Mouse (Mus musculus): ENCODE results near the gene Dmrt1. TPM values are rescaled to one million over a fixed set of nuclear protein-coding genes. Genes with fewer than 3 reads are reported as not detected.

The Dmrt1 gene
- polyA plus RNA-seq, 1 experiment from 2014 or later = not detected

DNA sequence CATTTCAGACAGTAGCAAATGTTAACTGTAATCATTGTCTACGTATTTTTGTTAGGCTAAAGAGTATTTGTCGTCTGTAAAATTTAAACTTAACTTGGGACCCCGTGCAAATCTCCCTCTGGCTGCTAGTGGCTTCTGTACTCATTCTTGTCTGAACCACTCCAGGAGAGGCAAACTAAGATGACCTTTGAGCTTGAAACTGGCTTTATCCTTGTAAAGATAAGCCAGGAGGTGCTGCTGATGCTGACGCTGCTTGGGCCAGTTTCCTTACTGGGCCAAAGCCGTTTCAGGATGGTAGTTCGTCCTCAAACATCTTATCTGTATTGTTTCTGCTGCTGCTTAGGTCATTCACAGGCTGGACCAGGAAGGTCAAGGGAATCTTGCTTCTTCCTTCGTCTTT is 64.4 kb downstream of the Dmrt1 start:
- Histone ChIP-seq H3K27ac (ENCODE audit: poor library complexity, severe bottlenecking) (no peak overlapping the region), H3K36me3 (no peaks in the 10 kb centered on the region), H3K9ac (no peak overlapping the region), H3K4me1 (replicated peaks) (peaks cover 19% of the 10 kb centered on the region), H3K4me2 (no peak overlapping the region), H3K9me3 (replicated peaks) (no peaks in the 10 kb centered on the region), H3K27me3 (replicated peaks) (peaks cover 38% of the 10 kb centered on the region), H3K4me3 (no peak overlapping the region)
- 44% methylated on average over 7 of the region's 7 CpGs for WGBS
- no peak for ATAC-seq (ENCODE audit: insufficient number of reproducible peaks, low FRiP score)

DNA sequence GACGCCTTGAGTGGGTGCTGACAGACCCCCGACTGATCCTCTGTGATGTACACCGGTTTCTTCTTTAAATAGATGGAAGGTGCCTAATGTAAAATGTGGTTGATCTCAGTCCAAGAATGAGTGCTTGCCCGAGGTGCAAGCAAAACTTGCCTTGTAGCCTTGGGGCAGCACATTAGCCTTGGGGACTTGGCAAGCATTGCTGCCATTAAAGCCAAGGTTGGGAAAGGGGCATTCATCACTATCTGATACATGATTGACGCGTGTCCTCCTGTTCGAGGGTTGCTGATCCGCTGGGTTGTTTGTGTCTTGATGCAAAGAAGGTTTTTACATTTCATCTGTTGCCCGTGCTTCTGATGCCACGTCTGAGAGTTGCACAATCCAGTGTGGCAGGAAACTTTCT is 69.0 kb downstream of the Dmrt1 start:
- H3K4me2 ChIP-seq = peak overlapping the region; percentile 67
- H3K27ac ChIP-seq (ENCODE audit: poor library complexity, severe bottlenecking) = no peak overlapping the region
- no peak for ATAC-seq (ENCODE audit: insufficient number of reproducible peaks, low FRiP score)
- H3K36me3 ChIP-seq = no peaks in the 10 kb centered on the region
- no peak overlapping the region for H3K9ac ChIP-seq
- no peaks in the 10 kb centered on the region for H3K9me3 ChIP-seq (replicated peaks)
- H3K4me3 ChIP-seq = no peak overlapping the region; the same call in 1 of the 2 replicates
- H3K27me3 ChIP-seq (replicated peaks) = peaks cover 19% of the 10 kb centered on the region; the same call in 1 of the 2 replicates
- peaks cover 30% of the 10 kb centered on the region for H3K4me1 ChIP-seq (replicated peaks)
- WGBS = 15% methylated on average over 10 of the region's 10 CpGs

DNA sequence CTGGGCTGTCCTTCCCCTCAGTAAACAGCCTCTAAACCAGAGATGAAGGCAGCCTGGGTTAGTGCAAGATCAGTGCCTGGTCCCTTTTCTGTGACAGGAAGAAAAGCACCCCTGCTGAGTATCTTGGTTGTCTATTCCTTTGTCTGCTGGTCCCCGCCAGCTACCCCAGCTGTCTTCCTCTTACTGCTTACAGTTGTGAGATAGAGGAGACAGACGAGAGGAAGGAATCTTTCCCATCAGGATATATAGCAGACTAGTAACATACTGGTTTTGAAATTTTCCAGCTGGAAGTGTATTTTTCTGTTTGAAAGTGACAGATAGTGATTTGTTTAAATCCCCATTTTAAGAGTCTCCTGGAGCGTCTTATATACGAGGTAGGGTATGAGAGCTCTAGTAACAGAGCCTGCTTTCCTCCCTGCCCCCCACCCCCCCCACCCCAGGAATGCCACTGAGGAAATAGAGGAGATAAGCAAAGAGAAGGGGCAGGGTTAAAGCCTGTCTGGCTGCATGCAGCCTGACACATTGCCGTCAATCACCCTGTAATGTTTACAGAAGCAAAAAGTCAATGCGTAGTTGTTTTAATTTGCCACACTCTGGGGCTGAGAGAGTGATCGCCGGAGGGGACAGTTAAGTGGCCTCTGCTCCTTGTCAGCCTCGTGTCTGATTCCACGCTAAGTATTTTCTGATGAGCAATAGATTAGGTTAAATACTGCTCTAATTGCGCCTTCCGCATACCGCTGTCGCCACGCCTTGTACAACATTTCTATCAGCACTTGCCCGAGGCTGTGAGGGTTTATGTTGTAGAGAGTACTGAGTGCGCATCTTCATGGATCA is 69.8 kb downstream of the Dmrt1 start:
- WGBS = 3% methylated on average over 17 of the region's 17 CpGs
- Histone ChIP-seq H3K9me3 (replicated peaks) (no peaks in the 10 kb centered on the region), H3K36me3 (no peaks in the 10 kb centered on the region), H3K27me3 (replicated peaks) (peaks cover 17% of the 10 kb centered on the region; the same call in 1 of the 2 replicates), H3K4me3 (peak overlapping the region; percentile 36), H3K9ac (no peak overlapping the region), H3K4me2 (peak overlapping the region; percentile 67), H3K27ac (ENCODE audit: poor library complexity, severe bottlenecking) (no peak overlapping the region), H3K4me1 (replicated peaks) (peaks cover 27% of the 10 kb centered on the region)
- peak; percentile 83 for ATAC-seq (ENCODE audit: insufficient number of reproducible peaks, low FRiP score)

DNA sequence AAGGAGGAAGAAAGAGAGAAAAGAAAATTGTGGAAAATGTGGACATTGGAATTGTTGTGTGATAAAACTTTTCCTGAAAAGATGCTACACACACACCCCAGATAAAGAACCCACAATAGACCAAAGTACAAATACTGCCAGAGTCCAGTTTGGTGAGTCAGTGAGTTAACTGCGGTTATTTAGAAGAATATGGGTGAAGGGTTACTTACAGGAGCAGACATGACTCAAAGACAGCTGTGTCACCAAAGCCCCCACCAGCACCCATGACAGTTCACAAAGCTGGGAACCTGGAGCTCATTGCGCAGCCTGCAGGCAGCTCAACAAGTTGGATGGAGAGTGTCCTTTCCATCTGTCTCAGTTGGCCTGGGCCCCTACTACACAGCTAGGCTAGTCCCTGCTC is 72.9 kb downstream of the Dmrt1 start:
- ATAC-seq (ENCODE audit: insufficient number of reproducible peaks, low FRiP score) = no peak
- H3K27ac ChIP-seq (ENCODE audit: poor library complexity, severe bottlenecking) = no peak overlapping the region
- H3K9ac ChIP-seq = no peak overlapping the region
- 0 out of 2 replicates have a peak, but pooled peaks cover 11% of the 10 kb centered on the region for H3K27me3 ChIP-seq (replicated peaks)
- H3K9me3 ChIP-seq (replicated peaks) = no peaks in the 10 kb centered on the region
- WGBS = 82% methylated on average over 2 of the region's 2 CpGs
- H3K4me1 ChIP-seq (replicated peaks) = peaks cover 25% of the 10 kb centered on the region
- no peak overlapping the region for H3K4me2 ChIP-seq
- H3K36me3 ChIP-seq = no peaks in the 10 kb centered on the region
- no peak overlapping the region for H3K4me3 ChIP-seq

DNA sequence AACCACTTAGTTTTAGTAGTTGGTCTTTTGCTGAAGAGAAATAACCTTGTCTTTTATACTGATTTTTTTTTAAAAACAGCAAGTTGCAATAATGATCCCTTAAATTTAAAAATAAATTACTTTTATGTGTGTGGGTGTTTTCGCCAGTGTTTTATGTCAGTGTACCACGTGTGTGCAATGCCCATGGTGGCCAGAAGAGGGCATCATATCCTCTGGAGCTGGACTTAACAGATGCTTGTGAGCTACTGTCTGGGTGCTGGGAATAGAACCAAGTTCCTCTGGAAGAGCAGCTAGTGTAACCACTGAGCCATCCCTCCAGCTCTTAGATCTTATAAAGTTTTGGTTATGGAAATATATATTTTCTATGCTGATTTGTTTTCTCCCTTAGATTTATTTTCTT is 74.0 kb downstream of the Dmrt1 start:
- no peaks in the 10 kb centered on the region for H3K9me3 ChIP-seq (replicated peaks)
- ATAC-seq (ENCODE audit: insufficient number of reproducible peaks, low FRiP score) = no peak
- H3K4me2 ChIP-seq = no peak overlapping the region
- H3K4me3 ChIP-seq = no peak overlapping the region
- H3K9ac ChIP-seq = no peak overlapping the region
- no peak overlapping the region for H3K27ac ChIP-seq (ENCODE audit: poor library complexity, severe bottlenecking)
- peaks cover 14% of the 10 kb centered on the region for H3K4me1 ChIP-seq (replicated peaks)
- 0 out of 2 replicates have a peak, but pooled peaks cover 8% of the 10 kb centered on the region for H3K27me3 ChIP-seq (replicated peaks)
- H3K36me3 ChIP-seq = no peaks in the 10 kb centered on the region
- WGBS = 88% methylated on average over 2 of the region's 2 CpGs

DNA sequence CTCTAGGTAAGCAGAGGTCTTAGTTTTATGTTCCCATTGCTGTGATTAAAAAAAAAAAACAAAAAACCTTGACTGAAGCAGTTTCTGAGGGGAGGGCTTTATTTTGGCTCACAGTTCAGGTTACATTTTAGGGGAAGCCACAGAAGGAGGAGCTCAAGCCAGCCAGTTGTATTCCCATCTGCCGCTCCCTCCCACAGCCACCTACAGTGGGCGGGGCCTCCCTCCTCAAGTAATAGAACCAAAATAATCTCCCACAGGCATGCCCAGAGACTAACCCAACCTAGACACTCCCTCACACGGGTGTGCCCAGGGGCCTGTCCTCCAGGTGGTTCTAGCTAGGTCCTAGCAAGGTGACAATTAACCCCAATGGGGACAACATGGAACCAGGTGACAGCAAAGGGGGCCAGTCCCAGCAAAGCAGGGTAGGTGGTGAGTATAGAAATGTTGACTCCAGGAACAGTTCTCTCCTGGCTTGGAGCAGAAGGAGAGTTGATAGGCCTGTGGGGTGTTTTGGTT is 92.4 kb downstream of the Dmrt1 start:
- ATAC-seq (ENCODE audit: insufficient number of reproducible peaks, low FRiP score) = no peak
- 65% methylated on average over 3 of the region's 3 CpGs for WGBS
- Histone ChIP-seq H3K36me3 (no peaks in the 10 kb centered on the region), H3K27ac (ENCODE audit: poor library complexity, severe bottlenecking) (no peak overlapping the region), H3K4me1 (replicated peaks) (no peaks in the 10 kb centered on the region), H3K4me3 (no peak overlapping the region), H3K4me2 (no peak overlapping the region), H3K9ac (no peak overlapping the region), H3K27me3 (replicated peaks) (peaks cover 79% of the 10 kb centered on the region), H3K9me3 (replicated peaks) (no peaks in the 10 kb centered on the region)

DNA sequence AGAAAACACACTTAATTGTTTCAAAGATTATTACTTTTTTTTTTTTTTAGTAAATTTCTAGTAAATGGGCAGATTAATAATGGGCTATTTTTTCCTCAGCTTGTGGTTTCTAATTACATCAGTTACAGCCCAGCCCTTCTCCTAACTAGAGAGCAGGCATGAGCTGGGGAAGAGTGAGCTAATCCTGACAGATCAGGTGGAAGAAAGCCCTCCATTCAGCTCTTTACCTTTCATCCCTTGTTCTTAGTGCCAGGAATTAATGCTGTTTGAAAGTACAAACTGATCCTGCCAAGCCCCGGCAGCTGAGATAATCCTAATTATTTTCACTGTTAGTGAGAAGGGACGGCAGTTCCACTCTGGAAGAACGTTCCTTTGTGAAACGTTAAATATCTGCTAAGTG is 93.2 kb downstream of the Dmrt1 start:
- H3K27me3 ChIP-seq (replicated peaks) = peaks cover 80% of the 10 kb centered on the region
- ATAC-seq (ENCODE audit: insufficient number of reproducible peaks, low FRiP score) = no peak
- no peak overlapping the region for H3K27ac ChIP-seq (ENCODE audit: poor library complexity, severe bottlenecking)
- no peak overlapping the region for H3K4me2 ChIP-seq
- no peak overlapping the region for H3K9ac ChIP-seq
- peaks cover 4% of the 10 kb centered on the region; the same call in 1 of the 2 replicates for H3K4me1 ChIP-seq (replicated peaks)
- H3K9me3 ChIP-seq (replicated peaks) = no peaks in the 10 kb centered on the region
- H3K36me3 ChIP-seq = no peaks in the 10 kb centered on the region
- 17% methylated on average over 4 of the region's 4 CpGs for WGBS
- H3K4me3 ChIP-seq = no peak overlapping the region

DNA sequence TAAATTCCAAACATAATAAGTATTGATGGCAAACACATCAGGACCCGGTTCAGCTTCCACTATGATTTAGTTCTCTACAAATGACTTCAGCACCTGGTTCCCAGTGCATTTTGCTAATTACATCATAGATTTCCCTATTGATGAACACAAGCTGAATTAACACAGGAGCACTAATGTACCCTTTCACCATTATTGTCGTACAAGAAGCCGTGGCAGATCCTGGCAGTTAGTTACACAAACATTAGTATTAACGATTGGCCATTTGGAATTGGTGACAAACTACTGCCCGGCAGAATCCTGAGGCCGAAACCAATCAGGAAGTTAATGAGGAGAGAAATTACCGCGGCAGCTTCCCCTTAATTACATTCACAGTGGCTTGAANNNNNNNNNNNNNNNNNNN is 96.5 kb downstream of the Dmrt1 start:
- Histone ChIP-seq H3K9me3 (replicated peaks) (no peaks in the 10 kb centered on the region), H3K4me3 (no peak overlapping the region), H3K36me3 (no peaks in the 10 kb centered on the region), H3K27me3 (replicated peaks) (peaks cover 85% of the 10 kb centered on the region), H3K4me1 (replicated peaks) (peaks cover 17% of the 10 kb centered on the region), H3K27ac (ENCODE audit: poor library complexity, severe bottlenecking) (no peak overlapping the region), H3K4me2 (no peak overlapping the region), H3K9ac (no peak overlapping the region)
- ATAC-seq (ENCODE audit: insufficient number of reproducible peaks, low FRiP score) = no peak
- 19% methylated on average over 8 of the region's 8 CpGs for WGBS

DNA sequence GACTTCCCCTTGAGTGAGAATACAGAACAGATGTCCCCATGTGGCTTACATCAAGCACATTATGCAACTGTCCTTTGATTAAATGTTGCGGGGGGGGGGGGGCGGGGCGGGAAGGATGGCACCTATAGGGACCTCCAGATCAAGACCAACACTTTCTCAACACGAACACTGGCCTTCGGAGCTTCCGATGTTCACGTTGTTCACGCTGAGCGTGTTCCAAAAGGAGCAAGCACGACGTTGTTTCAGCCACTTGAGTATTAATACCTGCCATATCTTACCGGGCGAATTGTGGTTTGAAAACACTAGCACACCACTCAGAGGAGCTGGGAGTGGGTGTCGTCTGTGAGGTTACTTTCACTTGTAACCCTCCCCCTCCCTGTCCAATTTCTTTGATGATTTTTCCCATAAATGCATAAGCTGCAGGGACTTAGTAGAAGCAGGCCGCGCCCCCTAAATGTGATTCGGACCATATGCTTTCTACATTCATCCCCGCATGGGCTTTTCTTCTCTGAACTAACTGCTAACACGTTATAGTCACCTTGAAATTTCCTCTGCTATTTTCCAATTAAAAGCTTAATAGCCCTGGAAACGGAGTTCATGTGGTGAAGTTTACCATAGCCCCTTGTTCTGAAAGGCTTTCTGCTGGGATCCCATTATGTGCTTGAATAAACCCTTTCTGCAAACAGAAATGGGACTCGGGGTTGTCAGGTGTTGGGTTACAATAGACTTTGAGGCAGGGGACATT is 102.2 kb downstream of the Dmrt1 start:
- 2% methylated on average over 21 of the region's 21 CpGs for WGBS
- ATAC-seq (ENCODE audit: insufficient number of reproducible peaks, low FRiP score) = no peak
- peaks cover 34% of the 10 kb centered on the region for H3K4me1 ChIP-seq (replicated peaks)

DNA sequence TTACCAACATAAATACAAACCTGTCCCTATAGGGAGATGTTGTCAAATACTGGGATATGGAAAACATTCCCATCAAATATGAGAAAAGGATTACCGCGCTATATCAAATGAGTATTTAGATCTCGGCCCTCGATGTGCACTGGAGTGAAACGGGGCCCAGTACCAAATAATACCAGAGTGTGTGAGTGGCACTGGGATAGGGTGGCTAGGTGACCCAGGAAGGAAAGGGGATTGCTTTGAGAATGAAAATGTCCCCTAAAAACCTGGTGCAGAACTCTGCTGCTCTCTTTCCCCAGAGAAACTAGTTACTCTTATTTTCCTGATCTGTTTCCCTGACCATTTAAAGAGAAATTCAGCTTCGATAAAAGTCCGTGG is 102.8 kb downstream of the Dmrt1 start:
- Histone ChIP-seq H3K27ac (ENCODE audit: poor library complexity, severe bottlenecking) (no peak overlapping the region), H3K9ac (no peak overlapping the region), H3K4me2 (no peak overlapping the region), H3K27me3 (replicated peaks) (peaks cover 75% of the 10 kb centered on the region), H3K36me3 (no peaks in the 10 kb centered on the region), H3K4me3 (no peak overlapping the region), H3K9me3 (replicated peaks) (no peaks in the 10 kb centered on the region), H3K4me1 (replicated peaks) (peaks cover 32% of the 10 kb centered on the region)
- ATAC-seq (ENCODE audit: insufficient number of reproducible peaks, low FRiP score) = no peak
- 3% methylated on average over 7 of the region's 7 CpGs for WGBS

More for the DNA sequence above, 102.2 kb downstream of the Dmrt1 start:
- H3K9me3 ChIP-seq (replicated peaks) = no peaks in the 10 kb centered on the region
- H3K9ac ChIP-seq = no peak overlapping the region
- no peak overlapping the region for H3K4me3 ChIP-seq
- H3K27me3 ChIP-seq (replicated peaks) = peaks cover 75% of the 10 kb centered on the region
- no peak overlapping the region for H3K4me2 ChIP-seq
- no peak overlapping the region for H3K27ac ChIP-seq (ENCODE audit: poor library complexity, severe bottlenecking)
- H3K36me3 ChIP-seq = no peaks in the 10 kb centered on the region
